Mouse (Mus musculus): ENCODE measurements around the gene Eftud2. TPM values are rescaled to one million over a fixed set of nuclear protein-coding genes. Genes with fewer than 3 reads are reported as not detected.
A peak's percentile ranks its signal among the peaks of the same experiment; 100 is the strongest.

Gene Eftud2
- polyA plus RNA-seq, 1 experiment: 76.4 TPM

GRCm38 (mm10) chr11:102808246-102808645, 72.5 kb downstream of the Eftud2 start:
- H3K27me3 ChIP-seq (replicated peaks; ENCODE audit: control insufficient read depth, insufficient read depth, low read length): no peaks in the 10 kb centered on the region
- H3K36me3 ChIP-seq (ENCODE audit: control insufficient read depth, insufficient read depth, low read length): no peaks in the 10 kb centered on the region
- no peaks in the 10 kb centered on the region for H3K4me1 ChIP-seq (ENCODE audit: control insufficient read depth, insufficient read depth, low read length)
- no peak overlapping the region for H3K4me3 ChIP-seq (ENCODE audit: insufficient read depth, low read depth, low read length)
- no peak overlapping the region for H3K27ac ChIP-seq (ENCODE audit: insufficient read depth, low read depth, low read length)
- no peak for TF ChIP-seq CTCF (conservative IDR thresholded peaks at IDR 0.05; ENCODE audit: insufficient read depth, insufficient read length, low read depth, low read length)
- DNase-seq: no peak
- 53% methylated on average over 5 of the region's 5 CpGs for WGBS

GRCm38 (mm10) chr11:102803453-102803852, 77.3 kb downstream of the Eftud2 start:
- no peak overlapping the region for H3K4me3 ChIP-seq (ENCODE audit: insufficient read depth, low read depth, low read length)
- no peak overlapping the region for H3K27ac ChIP-seq (ENCODE audit: insufficient read depth, low read depth, low read length)
- H3K27me3 ChIP-seq (replicated peaks; ENCODE audit: control insufficient read depth, insufficient read depth, low read length): no peaks in the 10 kb centered on the region
- WGBS: 54% methylated on average over 5 of the region's 5 CpGs
- DNase-seq: no peak
- H3K36me3 ChIP-seq (ENCODE audit: control insufficient read depth, insufficient read depth, low read length): no peaks in the 10 kb centered on the region
- no peaks in the 10 kb centered on the region for H3K4me1 ChIP-seq (ENCODE audit: control insufficient read depth, insufficient read depth, low read length)
- TF ChIP-seq POLR2A (IDR thresholded peaks at IDR 0.05; ENCODE audit: low read depth, low read length) (no peak), CTCF (conservative IDR thresholded peaks at IDR 0.05; ENCODE audit: insufficient read depth, insufficient read length, low read depth, low read length) (no peak)

GRCm38 (mm10) chr11:102794157-102794556, 86.6 kb downstream of the Eftud2 start:
- H3K27ac ChIP-seq (ENCODE audit: insufficient read depth, low read depth, low read length): no peak overlapping the region
- DNase-seq: no peak
- H3K27me3 ChIP-seq (replicated peaks; ENCODE audit: control insufficient read depth, insufficient read depth, low read length): no peaks in the 10 kb centered on the region
- H3K4me1 ChIP-seq (ENCODE audit: control insufficient read depth, insufficient read depth, low read length): peaks cover 6% of the 10 kb centered on the region; the same call in 1 of the 2 replicates
- TF ChIP-seq POLR2A (IDR thresholded peaks at IDR 0.05; ENCODE audit: low read depth, low read length) (no peak), CTCF (conservative IDR thresholded peaks at IDR 0.05; ENCODE audit: insufficient read depth, insufficient read length, low read depth, low read length) (no peak)
- 47% methylated on average over 8 of the region's 8 CpGs for WGBS
- no peak overlapping the region for H3K4me3 ChIP-seq (ENCODE audit: insufficient read depth, low read depth, low read length)
- no peaks in the 10 kb centered on the region for H3K36me3 ChIP-seq (ENCODE audit: control insufficient read depth, insufficient read depth, low read length)

DNA sequence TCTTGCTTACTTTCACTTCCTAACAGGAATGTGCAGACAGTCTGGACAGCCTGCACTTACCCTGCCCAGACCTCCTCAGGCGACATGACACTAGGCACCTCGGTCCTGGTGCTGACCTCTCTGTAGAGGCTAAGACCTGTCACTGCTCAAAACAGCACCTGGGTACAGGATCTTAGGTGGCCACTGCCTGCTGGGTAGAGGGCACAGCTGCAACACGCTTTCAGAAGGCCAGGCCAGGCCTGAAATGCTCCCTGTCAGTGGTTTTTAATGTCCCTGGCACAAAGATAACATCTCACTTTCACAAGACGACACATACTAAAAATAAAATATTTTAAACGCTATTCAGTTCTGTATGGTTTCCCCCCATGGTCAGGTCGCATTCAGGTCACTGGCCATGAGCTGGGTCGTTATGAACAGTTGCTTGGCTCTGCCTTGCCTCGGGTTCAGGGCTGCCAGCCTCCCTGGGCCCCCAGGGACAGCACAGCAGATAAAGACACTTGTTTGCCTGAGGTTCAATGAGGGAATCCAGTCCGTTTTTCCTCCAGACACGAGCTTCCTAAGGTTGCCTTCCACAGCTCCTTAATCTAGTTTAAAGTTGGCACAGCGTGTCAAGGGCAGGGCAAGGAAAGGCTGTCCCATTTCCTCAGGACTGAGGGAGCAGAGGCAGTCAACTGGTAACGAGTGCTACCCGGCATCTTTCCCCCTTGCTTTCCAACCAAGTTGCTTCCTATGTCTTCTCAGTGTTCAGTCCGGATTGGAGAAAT, 88.9 kb downstream of the Eftud2 start:
- TF ChIP-seq POLR2A (IDR thresholded peaks at IDR 0.05; ENCODE audit: low read depth, low read length) (no peak), CTCF (conservative IDR thresholded peaks at IDR 0.05; ENCODE audit: insufficient read depth, insufficient read length, low read depth, low read length) (no peak)
- H3K36me3 ChIP-seq (ENCODE audit: control insufficient read depth, insufficient read depth, low read length): no peaks in the 10 kb centered on the region
- peaks cover 6% of the 10 kb centered on the region; the same call in 1 of the 2 replicates for H3K4me1 ChIP-seq (ENCODE audit: control insufficient read depth, insufficient read depth, low read length)
- no peak overlapping the region for H3K4me3 ChIP-seq (ENCODE audit: insufficient read depth, low read depth, low read length)
- WGBS: 27% methylated on average over 14 of the region's 14 CpGs
- H3K27ac ChIP-seq (ENCODE audit: insufficient read depth, low read depth, low read length): peak overlapping the region; percentile 57
- DNase-seq: peak; percentile 43
- H3K27me3 ChIP-seq (replicated peaks; ENCODE audit: control insufficient read depth, insufficient read depth, low read length): no peaks in the 10 kb centered on the region

Other genes starting within 250 kb of the Eftud2 start
- gene Meioc, start 217.3 kb downstream of the Eftud2 start, polyA plus RNA-seq (2012; rRNA removed): not detected in 2 replicates
- 6.7 and 8.4 TPM in 2 replicates for gene Ccdc43, start 183.2 kb downstream of the Eftud2 start, polyA plus RNA-seq (2012; rRNA removed)
- gene Adam11, start 119.5 kb downstream of the Eftud2 start, polyA plus RNA-seq (2012; rRNA removed): 5.0 and 5.2 TPM in 2 replicates
- 4.9 and 5.1 TPM in 2 replicates for gene Gjc1, start 61.3 kb downstream of the Eftud2 start, polyA plus RNA-seq (2012; rRNA removed)
- gene Higd1b, start 45.1 kb downstream of the Eftud2 start, polyA plus RNA-seq (2012; rRNA removed): 2.2 and 4.1 TPM in 2 replicates
- gene Ccdc103, start 219 bp upstream of the Eftud2 start, polyA plus RNA-seq (2012; rRNA removed): 0.88 and 1.5 TPM in 2 replicates
- not detected in 2 replicates for gene Fam187a, start 4.2 kb upstream of the Eftud2 start, polyA plus RNA-seq (2012; rRNA removed)
- gene Gfap, start 19.9 kb upstream of the Eftud2 start, polyA plus RNA-seq (2012; rRNA removed): 0.16 and 0.18 TPM in 2 replicates
- 0.22 and 0.27 TPM in 2 replicates for gene Kif18b, start 44.1 kb upstream of the Eftud2 start, polyA plus RNA-seq (2012; rRNA removed)
- 0.38 and 0.39 TPM in 2 replicates for gene C1ql1, start 65.7 kb upstream of the Eftud2 start, polyA plus RNA-seq (2012; rRNA removed)
- 45.3 and 49.7 TPM in 2 replicates for gene Nmt1, start 147.2 kb upstream of the Eftud2 start, polyA plus RNA-seq (2012; rRNA removed)
- 49.5 and 51.3 TPM in 2 replicates for gene Dcakd, start 147.3 kb upstream of the Eftud2 start, polyA plus RNA-seq (2012; rRNA removed)
- 14.9 and 18.1 TPM in 2 replicates for gene Plcd3, start 220.7 kb upstream of the Eftud2 start, polyA plus RNA-seq (2012; rRNA removed)
- gene Acbd4, start 220.7 kb upstream of the Eftud2 start, polyA plus RNA-seq (2012; rRNA removed): 119 and 130 TPM in 2 replicates
- 24.9 and 26.4 TPM in 2 replicates for gene Hexim1, start 235.2 kb upstream of the Eftud2 start, polyA plus RNA-seq (2012; rRNA removed)